Mouse (Mus musculus) cerebellum, adult 2 months (tissue): ENCODE measurements around the gene Tlr7. TPM values are rescaled to one million over a fixed set of nuclear protein-coding genes. Genes with fewer than 3 reads are reported as not detected.
"Not testable (repeated sequence)": the region's sequence is repeated elsewhere in the genome, so short reads cannot be mapped to it uniquely, and the experiment has no call there.

ENCODE experiments used
- DNase-seq, 2 experiments: peaks; one replicate each; pipeline ENCODE4 v3.0.0; 2021
- H3K27ac ChIP-seq: fragments of 200-500 bp; 2 replicates; pipeline ENCODE4 v1.5.1; 2012; ENCODE audit warnings: low read length, control low read depth, inconsistent platforms; ENCODE audit not compliant: insufficient read depth
- H3K27me3 ChIP-seq: fragments of 200-500 bp; 2 replicates; pipeline ENCODE4 v1.6.1; 2012; ENCODE audit warnings: inconsistent platforms, mild to moderate bottlenecking, low read length, moderate library complexity; ENCODE audit not compliant: control insufficient read depth, insufficient read depth
- H3K4me1 ChIP-seq: fragments of 200-500 bp; 2 replicates; pipeline ENCODE4 v1.6.1; 2011; ENCODE audit warnings: low read length; ENCODE audit not compliant: control insufficient read depth, insufficient read depth
- H3K4me3 ChIP-seq: fragments of 200-500 bp; replicated peaks from 2 replicates; pipeline ENCODE3; 2011; ENCODE audit warnings: mild to moderate bottlenecking, low read depth, low read length, control low read depth; ENCODE audit not compliant: insufficient read depth
- CTCF ChIP-seq: fragments of 200-500 bp; IDR thresholded peaks from 2 replicates; pipeline ENCODE4 v1.5.1; 2011; ENCODE audit warnings: low read depth, mild to moderate bottlenecking, control low read depth, low read length, moderate library complexity, borderline replicate concordance; ENCODE audit not compliant: insufficient read depth
- POLR2A ChIP-seq: fragments of 200-500 bp; IDR thresholded peaks from 2 replicates; pipeline ENCODE4 v1.6.1; 2011; ENCODE audit warnings: low read length, control low read depth, borderline replicate concordance; ENCODE audit not compliant: insufficient read depth
- WGBS: fragments of 180-500 bp; shearing (Covaris S2); methylation state at CpG from one replicate; pipeline ENCODE4 v1.1.7; 2018; 5-methylcytosine and 5-hydroxymethylcytosine counted together
- polyA plus RNA-seq: library from polyadenylated mRNA; depleted of rRNA; stranded (reverse); fragments of >200 nt; gene quantifications from 2 replicates; pipeline ENCODE4 v1.2.3, GENCODE M21; 2012; rRNA removed

The Tlr7 gene
- polyA plus RNA-seq, result 0.29 and 0.34 TPM in 2 replicates

DNA sequence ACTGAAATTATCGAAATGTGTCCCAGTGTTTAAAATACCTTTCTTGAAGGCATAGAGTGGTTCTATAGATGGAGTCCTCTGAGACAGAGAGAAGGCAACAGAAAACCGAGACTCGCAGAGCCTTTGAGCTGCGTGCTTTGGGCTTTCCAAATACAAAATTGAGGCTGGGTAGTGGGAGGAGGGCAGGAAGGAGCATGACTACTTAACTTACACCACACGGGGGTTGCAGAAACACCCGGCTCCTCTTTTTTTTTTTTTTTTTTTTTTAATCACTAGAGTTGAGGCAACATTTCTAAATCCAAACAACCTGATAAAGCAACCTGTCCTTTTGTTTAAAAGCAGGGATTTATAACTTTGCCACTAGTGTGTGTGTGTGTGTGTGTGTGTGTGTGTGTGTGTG, at the start of gene Tlr7:
Tlr7 (minus strand) TSS at position 160 of the 400 bp plus-strand sequence.
- H3K27me3 ChIP-seq, result no peaks in the 10 kb centered on the region
- H3K4me1 ChIP-seq, result no peaks in the 10 kb centered on the region
- no peak within 1 kb of the TSS for H3K27ac ChIP-seq
- no peak for DNase-seq
- 88% methylated on average over 6 of the region's 6 CpGs for WGBS
- TF ChIP-seq CTCF (no peak), POLR2A (no peak)
- H3K4me3 ChIP-seq, result no peak within 1 kb of the TSS

DNA sequence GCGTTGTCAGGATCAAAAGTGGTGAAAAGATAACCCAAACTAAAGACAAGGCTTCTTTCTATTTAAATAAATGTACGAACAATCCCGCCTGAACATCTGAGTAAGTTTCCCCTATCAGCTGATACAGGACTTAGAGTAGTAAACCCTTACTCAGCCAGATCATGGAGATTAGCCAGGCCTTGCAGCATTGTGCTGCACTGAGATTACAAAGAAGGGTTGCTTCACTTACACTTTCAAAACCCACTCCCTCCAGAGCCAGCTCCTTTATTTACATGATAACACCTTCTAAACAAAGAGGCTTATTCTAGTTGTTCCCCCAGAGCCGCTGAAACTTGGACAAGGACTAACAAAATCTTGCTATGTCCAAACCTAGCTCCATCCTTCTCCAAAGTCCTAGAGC, 49.7 kb upstream of the Tlr7 start:
- 76% methylated on average over 4 of the region's 4 CpGs for WGBS
- no peak overlapping the region for H3K4me3 ChIP-seq
- DNase-seq, result no peak
- H3K27me3 ChIP-seq, result no peaks in the 10 kb centered on the region
- no peaks in the 10 kb centered on the region for H3K4me1 ChIP-seq
- no peak overlapping the region for H3K27ac ChIP-seq
- TF ChIP-seq CTCF (no peak), POLR2A (no peak)

DNA sequence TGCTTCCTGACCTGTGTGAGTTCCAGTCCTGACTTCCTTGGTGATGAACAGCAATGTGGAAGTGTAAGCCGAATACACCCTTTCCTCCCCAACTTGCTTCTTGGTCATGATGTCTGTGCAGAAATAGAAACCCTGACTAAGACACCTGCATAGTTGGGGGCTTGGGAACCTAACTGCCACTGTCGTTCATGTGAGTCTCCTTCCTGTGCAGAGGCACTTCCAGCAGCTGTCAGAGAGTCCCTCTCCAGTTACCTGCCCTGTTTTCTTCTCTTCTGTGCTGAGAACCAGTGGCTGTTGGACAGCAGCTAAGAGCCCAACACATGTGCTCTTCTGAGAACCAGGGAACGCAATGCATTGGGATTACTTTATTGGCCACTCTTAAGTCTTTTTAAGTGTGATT, 30.9 kb upstream of the Tlr7 start:
- WGBS, result 96% methylated on average over 3 of the region's 3 CpGs
- H3K4me3 ChIP-seq, H3K27me3 ChIP-seq, H3K27ac ChIP-seq, DNase-seq, H3K4me1 ChIP-seq: not testable (repeated sequence)

DNA sequence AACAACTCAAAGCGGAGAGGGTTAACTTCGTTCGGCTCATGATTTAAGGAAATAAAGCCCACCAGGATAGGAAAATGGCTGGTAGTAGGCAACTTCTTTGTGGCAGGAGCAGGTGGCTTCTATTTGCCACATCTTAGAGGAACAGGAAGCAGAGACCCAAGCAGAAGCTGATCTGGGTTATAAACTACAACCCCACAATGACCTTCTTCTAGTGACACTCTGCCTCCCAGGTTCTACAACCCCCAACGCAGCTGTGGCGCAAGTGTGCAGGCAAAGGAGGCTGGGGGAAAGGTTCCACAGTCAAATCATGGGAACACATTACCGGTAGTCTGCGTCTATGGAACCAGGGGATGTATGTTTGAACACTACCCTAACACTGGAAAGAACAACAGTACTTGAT, 29.3 kb upstream of the Tlr7 start:
- TF ChIP-seq POLR2A, result no peak
- TF ChIP-seq CTCF, result no peak
- H3K4me3 ChIP-seq, result no peak overlapping the region
- no peak overlapping the region for H3K27ac ChIP-seq
- no peak for DNase-seq
- WGBS, result 92% methylated on average over 7 of the region's 7 CpGs
- H3K27me3 ChIP-seq, result no peaks in the 10 kb centered on the region
- no peaks in the 10 kb centered on the region for H3K4me1 ChIP-seq

DNA sequence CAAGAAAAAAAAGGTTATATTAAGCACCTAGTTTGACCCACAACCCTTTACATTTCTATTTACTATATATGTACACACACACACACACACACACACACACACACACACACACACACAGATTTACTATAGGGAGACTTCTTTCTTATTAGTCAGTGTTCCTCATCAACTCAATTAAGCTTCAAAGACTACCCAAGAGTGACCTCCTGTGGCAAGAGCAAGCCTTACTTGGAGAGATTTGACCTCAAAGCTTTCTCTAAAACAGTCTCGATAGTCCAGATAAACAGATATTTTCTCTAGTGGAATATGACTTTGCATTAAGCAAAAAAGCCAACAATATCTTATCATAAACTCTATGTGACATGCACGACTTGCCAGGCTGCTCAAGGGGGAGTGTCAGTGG, 27.1 kb upstream of the Tlr7 start:
- 74% methylated on average over 2 of the region's 2 CpGs for WGBS
- H3K27ac ChIP-seq, result no peak overlapping the region
- no peak for TF ChIP-seq CTCF
- no peak for TF ChIP-seq POLR2A
- no peaks in the 10 kb centered on the region for H3K4me1 ChIP-seq
- no peak overlapping the region for H3K4me3 ChIP-seq
- no peak for DNase-seq
- no peaks in the 10 kb centered on the region for H3K27me3 ChIP-seq

DNA sequence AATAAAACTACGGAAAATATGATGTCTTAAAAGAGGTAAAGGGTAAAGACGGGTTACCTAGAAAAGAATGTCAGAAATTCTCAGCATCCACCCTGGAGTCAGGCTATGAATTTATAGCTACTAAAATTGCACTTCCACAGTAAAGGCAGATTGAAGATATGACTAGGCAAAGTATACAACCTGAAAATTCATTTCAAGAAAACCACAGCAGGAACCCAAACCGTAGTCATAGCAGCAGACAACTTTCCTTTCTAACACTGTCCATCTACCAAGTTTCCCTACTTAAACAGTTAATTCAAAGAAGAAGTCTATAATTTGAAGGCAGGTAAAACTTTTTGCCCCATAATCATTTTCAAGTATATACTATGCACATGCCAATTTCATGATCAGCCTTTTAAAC, 25.6 kb upstream of the Tlr7 start:
- DNase-seq, result no peak
- H3K27me3 ChIP-seq, result no peaks in the 10 kb centered on the region
- H3K4me1 ChIP-seq, result no peaks in the 10 kb centered on the region
- TF ChIP-seq POLR2A, result no peak
- no peak for TF ChIP-seq CTCF
- 94% methylated on average over 3 of the region's 3 CpGs for WGBS
- no peak overlapping the region for H3K27ac ChIP-seq
- no peak overlapping the region for H3K4me3 ChIP-seq

DNA sequence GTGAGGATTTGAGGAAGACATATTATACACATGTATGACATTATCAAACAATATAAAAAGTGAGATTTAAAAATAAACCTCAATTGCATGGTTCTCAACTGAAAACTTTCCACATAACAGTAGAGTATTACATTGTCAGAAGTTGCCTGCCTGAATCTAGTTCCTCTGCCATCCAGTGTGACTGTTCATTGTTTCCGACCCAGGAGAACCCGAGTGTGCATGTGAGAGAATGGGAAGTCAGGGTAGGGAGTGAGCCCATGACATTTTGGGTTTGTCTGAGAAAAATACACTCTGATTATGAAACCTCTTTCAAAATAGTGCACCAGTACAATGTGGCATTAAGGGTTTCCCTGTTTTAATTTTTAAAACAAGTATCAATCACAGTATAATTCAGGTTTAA, 23.3 kb upstream of the Tlr7 start:
- WGBS, result 85% methylated on average over 2 of the region's 2 CpGs
- no peaks in the 10 kb centered on the region for H3K4me1 ChIP-seq
- H3K27ac ChIP-seq, result no peak overlapping the region
- no peaks in the 10 kb centered on the region for H3K27me3 ChIP-seq
- no peak for DNase-seq
- no peak for TF ChIP-seq CTCF
- H3K4me3 ChIP-seq, result no peak overlapping the region

DNA sequence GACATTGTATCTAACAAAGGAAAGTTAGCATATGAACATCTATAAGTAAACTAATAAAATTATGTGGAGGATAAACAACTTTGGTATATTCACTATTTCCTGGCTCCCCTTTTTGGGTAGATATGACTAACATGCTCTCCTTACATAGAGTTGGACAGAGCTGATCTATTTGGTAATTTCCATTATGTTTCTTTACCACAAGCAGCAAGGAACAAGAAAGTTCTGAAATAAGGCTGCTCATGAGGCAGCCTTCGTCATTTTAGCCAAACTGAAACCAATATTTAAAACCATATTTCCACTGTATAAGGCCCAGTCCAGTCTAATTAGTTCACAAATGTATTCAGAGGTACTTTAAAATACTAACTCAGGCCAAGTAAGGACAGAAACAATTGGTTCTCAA, 16.1 kb upstream of the Tlr7 start:
- Histone ChIP-seq H3K4me3 (no peak overlapping the region), H3K27ac (no peak overlapping the region), H3K4me1 (no peaks in the 10 kb centered on the region), H3K27me3 (no peaks in the 10 kb centered on the region)
- no peak for TF ChIP-seq POLR2A
- no peak for TF ChIP-seq CTCF
- no peak for DNase-seq
- 89% methylated on average over 1 of the region's 1 CpGs for WGBS

DNA sequence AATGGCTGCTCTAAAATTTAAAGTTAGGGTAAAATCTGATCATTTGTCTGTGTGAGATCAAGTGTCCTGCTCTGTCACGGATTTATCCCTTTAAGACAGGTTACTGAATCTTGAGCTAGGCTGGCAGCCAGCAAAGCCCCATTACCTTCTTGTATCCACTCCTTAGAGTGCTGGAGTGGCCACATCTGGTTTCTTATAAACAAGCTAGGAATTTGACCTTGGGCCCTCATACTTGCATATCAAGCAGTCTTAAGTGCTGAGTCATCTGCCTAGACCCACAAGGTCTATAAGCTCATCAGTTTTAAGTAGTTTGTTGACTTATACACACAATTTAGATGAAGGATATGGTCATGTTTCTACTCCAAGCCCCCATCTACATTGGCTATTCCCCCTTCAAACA, 14.0 kb upstream of the Tlr7 start:
- H3K27ac ChIP-seq, result no peak overlapping the region
- 95% methylated on average over 1 of the region's 1 CpGs for WGBS
- H3K27me3 ChIP-seq, result no peaks in the 10 kb centered on the region
- H3K4me1 ChIP-seq, result no peaks in the 10 kb centered on the region
- H3K4me3 ChIP-seq, result no peak overlapping the region
- DNase-seq, result no peak
- no peak for TF ChIP-seq POLR2A
- no peak for TF ChIP-seq CTCF
